Mouse (Mus musculus) brown adipose tissue, adult 24 weeks (tissue): ENCODE results near the gene Ccsap. TPM values are rescaled to one million over a fixed set of nuclear protein-coding genes. Genes with fewer than 3 reads are reported as not detected.
A peak's percentile ranks its signal among the peaks of the same experiment; 100 is the strongest.

ENCODE experiments used
- H3K27ac ChIP-seq: fragments of 200-500 bp; replicated peaks from 2 replicates; pipeline ENCODE4 v1.5.1; 2012; ENCODE audit warnings: low read depth, mild to moderate bottlenecking, low read length
- H3K4me1 ChIP-seq: fragments of 200-500 bp; 2 replicates; pipeline ENCODE4 v1.6.1; 2012; ENCODE audit warnings: low read length, mixed read lengths; ENCODE audit not compliant: control insufficient read depth, insufficient read depth, insufficient read length
- H3K4me3 ChIP-seq: fragments of 200-500 bp; 2 replicates; pipeline ENCODE4 v1.5.1; 2012; ENCODE audit warnings: low read depth, mild to moderate bottlenecking, low read length, moderate library complexity; ENCODE audit not compliant: insufficient read depth
- polyA plus RNA-seq: library from polyadenylated mRNA; stranded (reverse); fragments of >200 nt; gene quantifications from 2 replicates; pipeline ENCODE4 v1.2.4, GENCODE M21; 2012; ENCODE audit not compliant: missing spikeins, insufficient read depth, insufficient read length

Ccsap gene
- not detected in 2 replicates for polyA plus RNA-seq

GRCm38 (mm10) chr8:123859648-123860259, at the start of gene Ccsap:
Ccsap (minus strand) TSS chr8:123860209.
- Histone ChIP-seq H3K4me1 (no peaks in the 10 kb centered on the region), H3K4me3 (peak within 1 kb of the TSS; percentile 83), H3K27ac (no peak within 1 kb of the TSS)

- H3K27ac ChIP-seq, result no peak overlapping the region
- no peak overlapping the region for H3K4me3 ChIP-seq
- no peaks in the 10 kb centered on the region for H3K4me1 ChIP-seq
These were observed 47.6 kb upstream of the Ccsap start for GRCm38 (mm10) chr8:123907604-123908003.

DNA sequence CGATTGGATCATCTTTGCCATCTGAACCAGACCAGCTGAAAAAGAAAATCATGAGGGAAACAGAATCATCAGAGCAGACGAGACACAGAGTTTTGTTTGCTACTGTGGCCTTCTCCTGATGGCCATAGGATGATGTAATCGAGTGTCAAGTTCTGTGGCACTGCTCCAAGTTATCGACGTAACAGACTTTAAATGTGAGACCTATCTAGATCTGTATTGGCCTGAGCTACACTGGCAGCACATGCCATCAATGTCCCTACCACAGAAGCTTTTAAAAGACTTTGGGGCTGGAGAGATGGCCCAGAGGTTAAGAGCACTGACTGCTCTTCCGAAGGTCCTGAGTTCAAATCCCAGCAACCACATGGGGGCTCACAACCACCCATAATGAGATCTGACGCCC, 42.6 kb upstream of the Ccsap start:
- Histone ChIP-seq H3K4me3 (no peak overlapping the region), H3K4me1 (no peaks in the 10 kb centered on the region), H3K27ac (no peak overlapping the region)

DNA sequence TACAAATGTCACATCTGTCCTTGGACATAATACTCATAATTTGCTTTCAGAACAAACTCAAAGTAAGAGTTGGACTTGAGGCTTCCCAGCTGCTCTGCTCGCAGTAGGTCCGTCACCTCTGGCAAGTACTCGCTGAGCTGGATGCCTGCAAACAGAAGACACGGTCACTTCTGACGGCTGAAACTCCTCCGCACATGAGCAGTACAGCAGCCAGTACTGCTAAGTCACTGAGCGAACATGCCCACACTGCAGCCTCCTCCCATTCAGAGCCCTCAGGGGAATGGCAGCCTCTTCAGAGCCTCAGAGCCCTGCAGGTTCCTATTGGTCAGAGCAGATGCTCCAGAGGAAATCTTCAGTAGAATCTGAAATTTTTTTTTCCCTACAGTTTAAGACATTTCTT, 39.4 kb upstream of the Ccsap start:
- Histone ChIP-seq H3K4me3 (no peak overlapping the region), H3K4me1 (no peaks in the 10 kb centered on the region), H3K27ac (no peak overlapping the region)

- Histone ChIP-seq H3K4me1 (no peaks in the 10 kb centered on the region), H3K27ac (no peak overlapping the region), H3K4me3 (no peak overlapping the region)
These were observed 38.6 kb upstream of the Ccsap start for GRCm38 (mm10) chr8:123898576-123898975.

- H3K27ac ChIP-seq, result no peak overlapping the region
- H3K4me3 ChIP-seq, result no peak overlapping the region
- no peaks in the 10 kb centered on the region for H3K4me1 ChIP-seq
These were observed 36.8 kb upstream of the Ccsap start for GRCm38 (mm10) chr8:123896774-123897173.

DNA sequence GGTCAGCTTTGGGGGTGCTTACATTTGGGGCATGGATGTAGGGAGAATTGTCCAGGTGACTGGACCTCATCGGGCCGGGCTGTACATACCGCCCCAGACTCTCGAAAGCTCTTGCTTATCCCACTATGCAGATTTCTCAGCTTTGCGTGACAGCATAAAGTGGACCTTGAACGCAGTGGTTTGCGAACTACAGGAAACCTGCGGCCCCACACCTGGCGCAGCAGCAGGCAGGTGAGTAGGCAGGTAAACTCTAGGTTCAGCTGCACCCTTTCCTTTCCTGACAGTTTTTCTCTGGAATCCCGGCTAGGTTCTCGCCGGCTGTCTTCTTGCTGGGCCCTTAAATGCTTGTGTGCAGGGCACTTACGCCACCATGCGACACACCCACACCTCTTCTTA, 36.4 kb upstream of the Ccsap start:
- Histone ChIP-seq H3K4me1 (no peaks in the 10 kb centered on the region), H3K27ac (no peak overlapping the region), H3K4me3 (no peak overlapping the region)

GRCm38 (mm10) chr8:123895680-123896365, 35.8 kb upstream of the Ccsap start:
- Histone ChIP-seq H3K4me1 (no peaks in the 10 kb centered on the region), H3K27ac (no peak overlapping the region), H3K4me3 (no peak overlapping the region)

GRCm38 (mm10) chr8:123895230-123895629, 35.2 kb upstream of the Ccsap start:
- Histone ChIP-seq H3K27ac (no peak overlapping the region), H3K4me3 (no peak overlapping the region), H3K4me1 (no peaks in the 10 kb centered on the region)

GRCm38 (mm10) chr8:123894502-123895097, 34.6 kb upstream of the Ccsap start, which contains the start of gene Acta1:
Acta1 (minus strand) TSS chr8:123894751.
- Histone ChIP-seq H3K4me3 (no peak within 1 kb of the TSS; the same call in 1 of the 2 replicates), H3K4me1 (no peaks in the 10 kb centered on the region), H3K27ac (no peak within 1 kb of the TSS)

DNA sequence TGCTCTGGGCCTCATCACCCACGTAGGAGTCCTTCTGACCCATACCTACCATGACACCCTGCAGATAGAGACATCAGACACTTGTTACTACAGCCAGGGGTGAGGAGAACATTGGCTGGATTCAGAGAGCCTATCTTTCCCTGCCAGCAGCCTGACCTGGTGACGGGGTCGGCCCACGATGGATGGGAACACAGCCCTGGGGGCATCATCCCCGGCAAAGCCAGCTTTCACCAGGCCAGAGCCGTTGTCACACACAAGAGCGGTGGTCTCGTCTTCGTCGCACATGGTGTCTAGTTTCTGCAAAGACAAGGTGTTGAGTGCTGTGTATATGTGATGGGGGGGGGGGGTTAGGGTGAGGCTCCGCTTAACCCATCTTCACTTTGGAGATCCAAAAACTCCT, 33.4 kb upstream of the Ccsap start:
- Histone ChIP-seq H3K27ac (no peak overlapping the region), H3K4me1 (no peaks in the 10 kb centered on the region), H3K4me3 (no peak overlapping the region)

DNA sequence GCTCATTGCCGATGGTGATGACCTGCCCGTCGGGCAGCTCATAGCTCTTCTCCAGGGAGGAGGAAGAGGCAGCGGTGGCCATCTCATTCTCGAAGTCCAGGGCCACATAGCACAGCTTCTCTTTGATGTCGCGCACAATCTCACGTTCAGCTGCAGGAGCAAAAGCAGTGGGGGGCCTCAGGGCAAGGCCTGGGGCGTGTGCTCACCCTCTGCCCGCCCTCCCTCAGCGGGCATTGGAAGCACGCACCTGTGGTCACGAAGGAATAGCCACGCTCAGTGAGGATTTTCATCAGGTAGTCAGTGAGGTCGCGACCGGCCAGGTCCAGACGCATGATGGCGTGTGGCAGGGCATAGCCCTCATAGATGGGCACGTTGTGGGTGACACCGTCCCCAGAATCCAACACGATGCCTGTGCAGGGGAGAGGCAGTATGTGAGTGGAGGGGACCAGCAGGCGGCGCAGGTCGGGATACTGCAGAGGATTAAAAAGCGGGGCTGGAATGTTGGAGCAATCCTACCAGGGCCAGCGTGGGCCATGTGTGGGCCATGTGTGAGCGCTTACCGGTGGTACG, 32.7 kb upstream of the Ccsap start:
- no peak overlapping the region for H3K4me3 ChIP-seq
- no peak overlapping the region for H3K27ac ChIP-seq
- H3K4me1 ChIP-seq, result no peaks in the 10 kb centered on the region

DNA sequence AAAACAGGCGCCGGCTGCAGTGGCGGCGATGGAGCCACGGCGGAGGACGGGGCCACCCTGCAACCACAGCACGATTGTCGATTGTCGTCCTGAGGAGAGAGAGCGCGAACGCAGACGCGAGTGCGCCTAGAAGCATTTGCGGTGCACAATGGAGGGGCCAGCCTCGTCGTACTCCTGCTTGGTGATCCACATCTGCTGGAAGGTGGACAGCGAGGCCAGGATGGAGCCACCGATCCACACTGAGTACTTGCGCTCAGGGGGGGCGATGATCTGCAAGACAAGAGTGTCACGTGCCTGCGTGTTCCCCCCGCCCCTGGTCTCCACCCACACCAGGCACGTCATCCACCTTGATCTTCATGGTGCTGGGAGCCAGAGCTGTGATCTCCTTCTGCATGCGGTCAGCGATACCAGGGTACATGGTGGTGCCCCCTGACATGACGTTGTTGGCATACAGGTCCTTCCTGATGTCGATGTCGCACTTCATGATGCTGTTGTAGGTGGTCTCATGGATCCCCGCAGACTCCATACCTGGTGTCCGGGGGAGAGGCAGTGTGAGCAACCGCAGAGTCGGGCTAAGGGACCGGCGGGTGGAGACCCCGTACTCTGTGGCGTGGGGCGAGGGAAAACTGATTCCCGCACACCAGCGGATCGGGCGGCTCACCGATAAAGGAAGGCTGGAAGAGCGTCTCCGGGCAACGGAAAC, 32.0 kb upstream of the Ccsap start:
- no peaks in the 10 kb centered on the region for H3K4me1 ChIP-seq
- no peak overlapping the region for H3K4me3 ChIP-seq
- no peak overlapping the region for H3K27ac ChIP-seq

GRCm38 (mm10) chr8:123891271-123891670, 31.3 kb upstream of the Ccsap start:
- Histone ChIP-seq H3K4me3 (no peak overlapping the region), H3K27ac (no peak overlapping the region), H3K4me1 (no peaks in the 10 kb centered on the region)

DNA sequence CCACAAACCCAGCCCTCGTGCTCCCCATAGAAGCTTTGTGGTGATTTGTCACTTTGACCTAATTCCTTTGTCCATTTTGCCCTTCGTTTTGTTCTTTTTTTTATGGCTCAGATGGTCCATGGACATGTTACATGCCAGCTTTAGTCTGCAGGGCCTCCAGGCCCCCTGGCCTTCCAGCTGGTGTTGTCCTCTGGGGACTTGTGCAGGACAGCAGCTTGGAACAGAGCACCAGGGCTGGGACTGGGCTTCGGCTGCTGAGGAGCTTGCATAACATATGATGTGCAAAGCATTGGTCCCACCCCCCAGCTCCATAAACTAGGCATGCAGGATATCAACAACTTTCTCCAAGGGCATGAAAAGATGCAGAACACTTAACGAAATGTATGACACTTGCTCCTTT, 29.8 kb upstream of the Ccsap start:
- H3K27ac ChIP-seq, result no peak overlapping the region
- no peak overlapping the region for H3K4me3 ChIP-seq
- no peaks in the 10 kb centered on the region for H3K4me1 ChIP-seq
